Mouse (Mus musculus): ENCODE results near the gene Ube2z.

Ube2z gene

DNA sequence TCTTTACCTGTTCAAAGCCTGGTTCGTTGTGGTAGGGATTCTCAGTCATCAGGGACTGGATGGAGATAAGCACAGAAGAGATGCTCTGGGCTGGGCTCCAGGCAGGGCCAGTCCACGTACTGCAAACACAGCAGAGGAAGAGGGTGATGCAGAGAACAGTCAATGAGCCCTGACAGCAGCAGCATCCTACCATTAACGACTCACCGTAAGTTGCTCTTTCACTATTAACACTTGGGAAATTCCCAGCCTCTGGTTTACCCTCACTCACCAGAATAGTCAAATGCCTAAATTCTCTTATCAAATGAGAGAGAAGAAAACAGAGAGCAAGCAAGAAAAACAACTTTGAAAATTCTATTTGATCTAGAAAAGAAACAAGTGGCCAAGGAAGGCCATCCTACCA is 6.9 kb downstream of the Ube2z start:
- in situ Hi-C loops (cut with MboI): no loop called here

DNA sequence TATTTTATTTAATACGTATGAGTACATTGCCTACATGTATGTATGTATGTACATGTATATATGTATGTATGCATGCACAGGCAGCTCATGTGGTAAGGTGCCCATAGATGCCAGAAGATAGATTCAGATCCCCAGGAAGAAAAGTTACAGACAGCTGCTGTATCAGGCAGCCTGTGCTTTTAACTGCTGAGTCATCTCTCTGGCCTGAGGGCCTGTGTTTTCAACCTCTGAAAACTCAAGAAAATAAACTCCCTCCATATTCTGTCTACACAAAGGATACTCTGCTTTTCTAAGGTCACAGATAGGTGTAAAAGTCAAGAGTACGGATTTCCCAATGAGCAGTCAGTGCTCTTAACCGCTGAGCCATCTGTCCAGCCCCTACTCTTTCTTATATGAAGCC is 14.3 kb downstream of the Ube2z start:
- in situ Hi-C loops (cut with MboI): no loop called here

DNA sequence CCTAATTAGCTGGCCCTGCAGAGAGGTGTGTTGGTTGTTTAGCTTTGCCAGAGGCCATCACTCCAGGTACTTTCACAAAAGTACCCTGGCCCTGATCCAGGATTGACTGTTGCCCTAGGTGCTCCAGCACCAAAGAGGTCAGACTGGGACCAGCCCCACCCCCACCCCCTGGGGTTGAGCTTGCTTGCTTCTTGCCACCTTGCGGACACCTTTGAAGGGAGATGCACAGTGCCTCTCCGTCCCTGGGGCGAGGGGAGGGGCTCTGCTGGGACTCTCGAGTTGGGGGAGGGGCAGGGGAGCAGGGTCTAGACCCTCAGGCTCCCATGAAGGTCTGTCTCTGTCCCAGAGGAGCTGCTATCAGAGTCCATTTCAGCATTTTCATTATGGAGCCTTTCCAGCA is 15.2 kb downstream of the Ube2z start:
- in situ Hi-C loops (cut with MboI): no loop called here

DNA sequence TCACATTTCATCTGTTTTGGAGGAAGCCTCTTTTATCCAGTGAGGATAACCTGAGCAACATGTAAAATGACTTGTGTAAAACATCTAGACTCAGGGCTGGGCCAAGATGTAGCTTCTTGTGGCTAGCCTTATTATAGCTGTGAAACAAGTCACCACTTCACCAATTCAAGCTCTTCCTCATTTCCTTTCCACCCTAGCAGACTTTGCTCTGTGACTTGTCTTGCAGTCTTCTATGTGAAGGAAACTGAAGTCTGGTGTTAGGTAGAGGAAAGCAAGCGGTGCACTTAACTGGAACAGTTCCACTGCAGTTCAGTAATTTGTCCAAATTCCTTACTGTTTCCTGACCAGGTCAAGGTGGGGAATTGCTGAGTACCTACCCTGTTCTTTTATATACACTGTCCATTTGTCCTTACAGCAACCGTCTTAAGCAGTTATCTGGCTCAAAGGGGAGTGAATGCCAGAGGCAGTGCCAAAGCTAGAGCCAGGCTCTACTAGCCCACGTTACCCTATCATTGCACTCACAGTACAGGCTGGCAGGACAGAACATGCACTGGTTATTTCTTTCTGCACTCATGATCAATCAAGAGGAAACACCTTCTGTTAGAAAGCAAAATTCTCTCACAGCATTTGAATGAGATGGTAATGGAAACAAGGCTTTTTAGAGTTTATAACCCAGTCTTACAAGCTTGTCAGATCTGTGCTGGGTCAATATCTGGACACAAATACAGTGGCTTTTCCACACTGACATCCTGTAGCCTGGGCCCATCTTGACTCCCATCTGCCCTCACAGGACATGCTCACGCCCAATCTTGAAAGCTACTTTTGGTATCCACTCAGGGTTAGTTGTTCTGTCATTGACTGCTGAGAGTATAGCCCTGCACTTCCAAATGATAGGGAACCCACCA is 17.5 kb downstream of the Ube2z start:
- in situ Hi-C loops (cut with MboI): no loop called here

DNA sequence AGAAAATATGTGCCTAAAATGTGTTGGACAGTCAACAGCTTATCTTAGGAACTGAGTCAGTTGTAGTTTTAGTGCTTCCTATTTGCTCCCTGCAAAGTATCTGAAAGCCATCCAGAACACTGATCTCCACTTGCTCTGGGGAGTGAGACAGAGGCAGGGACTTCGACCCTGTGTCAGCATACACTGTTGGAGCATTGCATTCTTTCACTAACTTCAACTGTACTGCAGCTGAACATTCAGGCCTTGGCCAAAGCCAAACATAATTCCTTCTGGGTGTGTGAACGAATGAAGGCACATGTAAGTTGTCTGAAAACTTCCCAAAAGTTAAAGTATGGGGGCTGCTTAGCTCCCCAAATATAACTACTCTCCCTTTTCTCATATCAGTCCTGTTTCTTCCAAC is 18.4 kb downstream of the Ube2z start:
- in situ Hi-C loops (cut with MboI): no loop called here

DNA sequence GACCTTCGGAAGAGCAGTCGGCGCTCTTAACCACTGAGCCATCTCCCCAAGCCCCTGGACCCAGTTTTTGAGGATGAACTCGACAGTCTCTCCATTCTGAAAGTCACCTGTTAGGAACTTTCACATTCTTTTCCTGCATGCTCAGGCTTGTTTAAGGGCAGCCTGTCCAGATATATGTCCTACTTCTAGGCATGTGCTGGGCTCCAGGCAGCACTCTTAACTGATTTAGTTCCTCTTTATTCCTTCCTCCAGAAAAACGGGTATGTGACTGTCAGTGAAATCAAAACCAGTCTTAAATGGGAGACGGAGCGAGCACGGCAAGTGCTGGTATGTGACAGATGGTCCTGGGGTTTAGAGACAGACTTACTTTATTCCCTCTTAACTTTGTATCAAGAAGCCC is 19.2 kb downstream of the Ube2z start:
- in situ Hi-C loops (cut with MboI): no loop called here

DNA sequence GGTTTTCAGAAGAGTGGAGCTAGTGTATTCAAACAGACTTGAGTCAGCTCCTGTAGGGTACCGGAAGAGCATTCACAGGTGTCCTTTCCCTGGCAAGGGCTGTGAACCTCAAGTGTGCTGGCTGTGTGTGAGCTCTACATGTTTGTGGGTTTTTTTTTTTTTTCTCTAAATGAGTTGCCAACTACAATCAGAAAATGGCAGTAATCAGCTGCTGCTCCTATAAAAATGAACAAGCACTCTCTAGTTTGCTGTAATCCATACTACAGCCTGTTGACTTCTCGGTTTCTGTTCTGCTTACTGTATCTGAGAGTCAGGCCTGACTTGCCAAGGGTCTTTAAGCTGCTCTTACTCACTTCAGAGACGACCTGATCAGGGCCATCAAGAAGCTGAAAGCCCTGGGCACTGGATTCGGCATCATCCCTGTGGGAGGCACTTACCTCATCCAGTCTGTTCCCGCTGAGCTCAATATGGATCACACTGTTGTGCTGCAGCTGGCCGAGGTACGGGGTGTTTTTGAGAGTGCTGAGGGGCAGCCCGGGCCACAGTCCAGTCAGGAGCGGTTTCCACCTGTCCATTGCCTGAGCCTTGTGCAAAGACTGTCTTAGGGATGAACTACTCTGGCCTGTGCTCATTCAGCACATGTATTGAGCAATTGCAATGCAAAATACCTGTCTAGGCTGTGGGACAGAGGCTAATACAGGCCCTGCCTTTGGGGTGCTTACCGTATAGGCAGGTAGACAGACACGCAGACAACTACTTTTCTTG is 20.2 kb downstream of the Ube2z start:
- in situ Hi-C loops (cut with MboI): no loop called here

DNA sequence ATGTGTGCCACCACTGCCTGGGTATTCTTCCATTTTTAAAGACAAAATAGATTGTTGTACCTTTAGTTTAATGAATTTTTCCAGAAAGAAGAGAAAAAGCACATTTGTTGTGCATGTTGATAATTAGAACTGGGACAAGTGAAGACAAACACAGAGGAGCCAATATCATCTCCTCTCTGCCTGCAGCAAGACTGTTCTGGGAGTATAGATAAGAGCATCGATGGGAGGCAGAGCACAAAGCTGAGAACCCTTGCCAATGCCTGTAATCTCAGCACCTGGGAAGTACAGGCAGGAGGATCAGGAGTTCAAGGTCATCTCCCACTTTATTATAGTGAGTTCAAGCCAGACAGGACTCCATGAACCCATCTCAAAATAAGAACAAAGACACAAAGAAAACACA is 26.6 kb downstream of the Ube2z start:
- in situ Hi-C loops (cut with MboI): no loop called here

DNA sequence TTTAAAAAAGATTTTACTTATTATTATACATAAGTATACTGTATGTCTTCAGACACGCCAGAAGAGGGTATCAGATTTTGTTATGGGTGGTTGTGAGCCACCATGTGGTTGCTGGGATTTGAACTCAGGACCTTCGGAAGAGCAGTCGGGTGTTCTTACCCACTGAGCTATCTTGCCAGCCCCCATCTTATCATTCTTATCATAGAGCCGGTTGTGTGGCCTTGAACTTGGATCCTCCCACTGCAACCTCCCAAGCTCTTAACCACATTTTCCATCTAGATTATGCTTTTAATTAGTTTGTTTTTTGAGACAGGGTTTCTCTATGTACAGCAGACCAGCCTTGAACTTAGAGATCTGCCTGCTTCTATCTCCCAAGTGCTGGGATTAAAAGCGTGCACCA is 27.7 kb downstream of the Ube2z start:
- in situ Hi-C loops (cut with MboI): no loop called here

DNA sequence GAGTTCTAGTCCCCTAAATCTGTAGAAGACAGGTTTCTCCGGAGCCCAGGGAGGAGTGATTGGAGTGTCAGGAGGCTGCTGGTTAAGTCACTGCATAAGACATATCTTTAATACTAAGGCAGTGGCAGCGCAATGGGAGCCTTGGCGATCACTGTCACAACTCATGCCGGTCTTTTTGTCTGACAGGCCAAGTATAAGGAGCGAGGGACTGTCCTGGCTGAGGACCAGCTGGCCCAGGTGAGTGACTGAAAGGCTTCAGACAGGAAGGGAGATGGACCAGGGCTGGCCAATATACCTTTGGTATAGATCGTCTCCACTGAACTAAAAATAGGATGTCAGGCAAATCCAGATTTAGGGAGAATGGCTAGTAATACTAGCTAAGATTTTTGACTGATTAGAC is 30.1 kb downstream of the Ube2z start:
- in situ Hi-C loops (cut with MboI): no loop called here

DNA sequence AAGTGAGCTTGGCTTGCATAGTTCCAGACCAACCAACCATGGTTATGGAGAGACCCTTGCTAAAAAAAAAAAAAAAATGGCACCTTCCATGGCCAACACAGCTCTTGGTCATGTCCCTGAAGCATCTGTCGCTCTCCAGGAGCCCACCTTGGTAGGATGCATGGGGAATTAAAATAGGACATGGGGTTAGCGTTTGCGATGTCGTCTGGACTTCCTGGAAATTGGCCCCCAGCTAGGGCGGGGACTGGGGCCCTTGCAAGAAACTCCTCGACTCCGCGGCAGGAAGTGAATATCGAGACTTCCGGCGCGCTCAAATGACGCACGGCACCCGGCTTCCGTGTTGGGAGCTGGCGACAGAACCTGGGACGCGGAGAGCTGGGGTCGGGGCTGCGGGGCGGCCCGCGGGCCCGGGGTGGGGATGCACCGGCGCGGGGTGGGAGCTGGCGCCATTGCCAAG is 30.6 kb downstream of the Ube2z start, which contains the start of gene Snf8:
Gene Snf8 (plus strand): TSS at position 290 of the 457 bp plus-strand sequence.
- in situ Hi-C loops (cut with MboI): no loop called here

DNA sequence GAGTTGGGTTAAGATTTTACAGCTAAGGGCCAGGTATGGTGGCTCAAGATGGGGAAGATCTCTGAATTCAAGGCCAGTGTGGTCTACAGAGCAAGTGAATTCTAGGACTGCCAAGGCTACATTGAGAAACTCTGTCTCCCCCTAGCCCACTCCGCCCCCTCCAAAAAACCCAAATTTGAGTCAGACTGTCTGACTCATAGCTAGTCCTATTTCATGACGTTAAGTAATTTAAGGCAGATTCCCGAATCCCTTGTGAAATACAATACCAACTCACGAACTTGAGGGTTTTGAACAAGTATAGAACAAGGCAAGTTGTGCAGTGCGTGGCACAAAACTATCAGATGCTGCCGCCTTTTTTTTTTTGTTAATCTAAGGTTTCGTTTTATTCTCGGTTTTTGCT is 31.1 kb downstream of the Ube2z start:
- in situ Hi-C loops (cut with MboI): no loop called here

DNA sequence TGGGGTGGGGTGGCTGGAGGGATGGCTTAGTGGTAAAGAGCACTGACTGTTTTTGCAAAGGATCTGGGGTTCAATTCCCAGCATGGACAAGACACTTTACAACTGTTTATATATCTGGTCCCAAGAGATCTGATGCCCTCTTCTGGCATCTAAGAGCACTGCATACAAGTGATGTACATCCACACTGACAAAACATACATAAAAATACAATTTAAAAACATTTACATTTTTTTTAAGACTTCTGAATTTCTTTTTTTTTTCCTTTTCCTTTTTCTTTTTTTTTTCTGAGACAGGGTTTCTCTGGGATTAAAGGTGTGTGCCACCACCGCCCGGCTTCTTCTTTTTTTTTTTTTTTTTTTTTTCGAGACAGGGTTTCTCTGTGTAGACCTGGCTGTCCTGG is 31.9 kb downstream of the Ube2z start:
- in situ Hi-C loops (cut with MboI): no loop called here

DNA sequence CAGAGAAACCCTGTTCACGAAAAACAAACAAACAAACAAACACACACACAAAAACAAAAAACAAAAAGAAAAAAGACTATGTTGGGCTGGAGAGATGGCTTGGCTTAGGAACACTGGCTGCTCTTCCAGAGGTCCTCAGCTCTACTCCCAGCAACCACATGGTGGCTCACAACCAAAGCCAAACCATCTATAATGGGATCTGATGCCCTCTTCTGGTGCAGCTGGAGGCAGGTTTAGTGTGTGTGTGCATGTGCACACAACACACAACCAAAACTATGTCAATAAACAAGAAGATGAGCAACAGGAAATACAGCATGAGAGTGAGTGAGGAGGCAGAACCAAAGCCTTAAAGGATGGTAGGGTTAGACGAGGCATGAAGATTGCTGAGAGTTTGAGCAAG is 33.5 kb downstream of the Ube2z start:
- in situ Hi-C loops (cut with MboI): no loop called here

DNA sequence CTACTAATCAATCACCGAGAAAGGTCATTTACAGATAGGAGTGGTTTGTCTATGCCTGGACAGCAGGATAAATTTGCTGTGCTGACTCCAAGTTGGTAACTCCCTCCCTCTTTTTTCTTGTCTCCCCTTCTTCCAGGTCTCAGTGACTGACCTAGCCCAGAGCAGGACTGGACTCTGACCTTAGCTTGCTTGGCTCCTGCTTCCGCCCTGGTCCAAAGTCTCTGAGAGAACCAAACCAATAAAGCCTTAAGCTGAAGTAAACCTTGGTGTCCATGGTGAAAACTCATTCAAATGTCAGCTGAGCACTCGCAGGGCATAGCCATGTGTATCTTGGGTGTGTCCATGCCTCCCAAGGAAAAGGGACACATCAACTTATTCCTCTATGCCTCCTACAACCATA is 34.6 kb downstream of the Ube2z start:
- in situ Hi-C loops (cut with MboI): no loop called here

DNA sequence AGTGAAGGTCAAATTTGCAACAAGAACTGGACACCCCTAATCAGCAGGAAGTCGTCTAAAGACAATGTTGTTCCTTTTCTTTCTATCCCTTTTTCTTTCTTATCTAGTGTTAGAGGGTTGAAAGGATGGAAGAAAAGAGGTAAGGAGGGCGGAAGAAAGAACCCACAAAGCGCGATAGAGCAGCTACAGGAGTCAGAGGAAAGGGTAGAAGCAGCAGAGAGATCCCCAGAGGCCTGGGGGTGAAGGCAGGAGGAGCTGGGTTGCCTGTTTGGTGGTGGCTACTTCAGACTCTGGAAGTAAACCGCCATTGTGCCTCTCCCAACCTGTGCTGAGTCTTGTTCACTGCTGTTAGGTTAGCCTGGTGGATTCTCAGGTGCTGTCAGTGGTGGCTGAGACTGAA is 37.1 kb downstream of the Ube2z start:
- in situ Hi-C loops (cut with MboI): no loop called here

DNA sequence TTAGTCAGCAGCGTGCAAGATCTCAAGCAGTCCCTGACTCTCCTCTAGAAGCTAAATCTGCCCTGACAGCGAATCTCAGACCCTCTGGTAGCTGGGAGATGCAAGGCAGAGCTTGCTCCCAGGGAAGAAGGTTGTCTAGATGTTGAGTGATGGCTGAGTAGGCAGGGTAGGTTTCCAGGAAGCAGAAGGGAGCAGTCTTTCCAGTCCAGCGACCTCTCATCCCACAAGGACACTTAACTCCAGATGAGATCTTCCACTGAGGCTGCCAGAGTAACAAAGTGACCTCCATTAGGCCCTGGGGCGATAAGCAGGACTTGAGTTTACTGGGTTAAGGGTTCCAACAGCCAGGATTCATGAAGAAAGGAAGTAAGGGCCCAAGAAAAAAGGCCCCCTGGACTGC is 44.6 kb downstream of the Ube2z start:
- in situ Hi-C loops (cut with MboI): no loop called here

DNA sequence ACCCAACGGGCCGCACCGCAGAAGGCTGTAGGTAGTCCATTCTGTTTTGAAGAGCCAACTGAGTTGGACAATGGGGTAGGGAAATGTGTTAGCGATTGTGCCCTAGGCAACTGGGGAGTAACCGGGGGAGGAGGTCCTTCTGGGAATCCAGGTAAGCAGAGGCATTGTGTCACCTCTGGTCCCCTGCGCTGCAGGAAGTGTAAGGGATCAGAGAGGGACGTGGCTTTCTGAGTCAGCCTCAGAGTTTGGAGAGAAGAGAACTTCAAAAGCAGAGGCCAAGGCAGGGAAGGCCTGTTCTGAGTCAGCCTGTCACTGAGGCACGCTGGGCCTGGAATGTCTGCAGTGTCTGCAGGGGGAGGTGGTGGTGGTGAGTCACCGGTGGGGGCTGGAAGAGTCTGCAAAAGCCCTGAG is 47.2 kb downstream of the Ube2z start:
- in situ Hi-C loops (cut with MboI): no loop called here

DNA sequence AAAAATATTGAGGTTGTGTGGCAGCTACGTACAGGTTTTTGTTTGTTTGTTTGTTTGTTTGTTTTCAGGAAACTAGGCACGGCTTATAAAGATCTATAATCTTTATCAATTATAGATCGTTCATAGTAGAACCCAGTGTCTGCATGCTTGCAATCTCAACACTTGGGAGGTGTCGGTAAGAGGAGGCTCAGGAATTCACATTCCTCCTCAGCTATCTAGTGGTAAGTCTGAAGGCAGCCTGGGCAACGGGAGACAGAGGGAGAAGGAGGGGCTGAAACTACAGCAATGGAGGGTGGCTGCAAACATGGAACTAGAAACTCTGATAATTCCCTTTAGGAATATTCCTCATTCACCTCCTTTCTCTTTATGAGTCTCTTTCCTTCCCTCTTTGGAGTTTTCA is 49.8 kb downstream of the Ube2z start:
- in situ Hi-C loops (cut with MboI): no loop called here

DNA sequence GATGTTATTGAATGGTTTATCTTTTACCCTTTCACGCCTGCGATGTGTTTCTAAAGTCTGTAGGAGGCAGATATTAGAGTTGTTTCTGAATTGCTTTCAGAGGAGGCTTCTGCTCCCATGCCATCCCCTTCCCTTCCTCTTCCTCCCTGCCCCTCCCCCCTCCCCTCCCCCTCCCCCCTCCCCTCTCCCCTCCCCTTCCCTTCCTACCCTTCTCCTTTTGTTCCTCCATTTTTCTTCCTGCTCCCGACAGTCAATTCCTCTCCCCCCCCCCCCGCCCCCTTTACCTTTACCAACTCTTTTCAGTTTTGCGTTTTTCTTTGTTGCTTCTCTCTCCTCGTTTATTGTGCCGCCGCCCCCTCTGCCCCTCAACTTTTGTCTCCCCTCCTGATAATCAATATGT is 53.2 kb downstream of the Ube2z start:
- in situ Hi-C loops (cut with MboI): no loop called here

DNA sequence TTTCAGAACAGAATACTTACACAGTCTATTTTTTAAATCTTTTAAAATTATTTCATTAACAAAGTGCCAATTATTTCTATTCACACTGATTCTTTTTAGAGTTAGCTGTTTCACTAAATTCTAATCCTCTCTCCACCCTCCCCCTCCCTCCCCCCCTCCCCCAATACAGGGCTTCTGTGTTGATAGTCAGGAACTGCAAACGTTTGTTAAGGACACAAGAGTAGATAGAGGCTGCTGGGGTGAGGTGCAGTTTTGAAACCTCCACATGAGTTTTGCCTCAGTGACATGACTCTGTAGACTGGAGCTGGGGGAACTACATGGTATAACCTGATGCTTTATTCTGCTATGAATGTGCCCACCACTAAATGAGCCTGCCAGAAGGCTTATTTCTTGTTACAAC is 56.4 kb downstream of the Ube2z start:
- in situ Hi-C loops (cut with MboI): no loop called here

DNA sequence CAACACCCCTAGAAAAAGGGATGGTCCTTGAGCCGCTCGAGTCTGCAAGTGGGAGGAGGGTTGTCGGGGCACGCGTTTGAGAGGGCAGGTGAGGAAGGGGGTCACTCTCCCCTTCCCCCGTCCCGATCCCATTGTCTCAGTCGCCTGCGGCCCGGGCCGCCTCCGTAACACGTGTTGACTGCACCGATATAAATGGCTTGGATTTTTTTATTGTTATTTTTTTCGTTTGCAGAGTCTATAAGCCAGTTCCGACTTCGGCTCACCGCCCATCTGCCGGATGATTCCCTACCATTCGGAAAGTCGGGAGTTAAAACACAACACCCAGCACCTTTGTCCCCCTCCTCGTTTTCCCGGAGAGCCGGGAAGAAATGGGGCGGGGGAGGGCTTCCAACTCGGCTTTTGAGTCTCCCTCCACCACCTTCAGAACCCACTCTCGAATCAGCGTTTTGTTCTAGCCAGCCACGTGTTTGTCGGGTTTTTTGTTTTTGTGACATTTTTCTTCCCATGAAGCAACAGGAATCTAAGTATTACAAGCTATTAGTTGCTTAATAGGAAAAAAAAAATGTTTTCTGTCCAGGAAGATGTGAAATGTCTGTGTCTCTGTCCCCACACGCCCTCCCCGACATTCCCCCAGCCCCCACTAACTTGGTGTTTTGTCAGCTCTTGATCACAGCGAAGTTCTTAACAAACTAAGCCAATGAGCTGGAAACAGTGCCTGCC is 57.5 kb downstream of the Ube2z start:
- in situ Hi-C loops (cut with MboI): no loop called here
